Mouse (Mus musculus) heart, embryonic 12.5 days (tissue): ENCODE data around the gene Orai2. TPM values are rescaled to one million over a fixed set of nuclear protein-coding genes. Genes with fewer than 3 reads are reported as not detected.

Experiments used
- microRNA-seq: library from miRNA; unstranded; fragments of <30 nt; microRNA quantifications from one replicate; pipeline ENCODE4, GENCODE M21; 2017
- polyA plus RNA-seq: library from polyadenylated mRNA; unstranded; fragments of >200 nt; fragmentation: Nextera tagmentation; extraction: Ambion mirVana; gene quantifications from 2 replicates; pipeline ENCODE4 v1.2.1, GENCODE M21; 2016

Orai2 gene
- polyA plus RNA-seq, 1 experiment from 2014 or later = 3.0 TPM

Small RNAs within 50 kb of the gene (microRNA-seq; reads per million reads assigned to microRNA genes)
- not detected for gene Mir7035

Other genes starting within 250 kb of the Orai2 start
- gene Ywhag, start 236.1 kb downstream of the Orai2 start, polyA plus RNA-seq = 214 and 222 TPM in 2 replicates
- 0.70 and 1.6 TPM in 2 replicates for gene Ssc4d, start 196.2 kb downstream of the Orai2 start, polyA plus RNA-seq
- 0.13 TPM in 1 of 2 replicates, not detected in the other for gene Zp3, start 190.6 kb downstream of the Orai2 start, polyA plus RNA-seq
- 28.7 and 29.9 TPM in 2 replicates for gene Dtx2, start 175.9 kb downstream of the Orai2 start, polyA plus RNA-seq
- 60.2 and 60.5 TPM in 2 replicates for gene Upk3b, start 132.2 kb downstream of the Orai2 start, polyA plus RNA-seq
- 0.40 and 0.50 TPM in 2 replicates for gene Upk3bl, start 116.2 kb downstream of the Orai2 start, polyA plus RNA-seq
- 1.0 and 1.6 TPM in 2 replicates for gene Rasa4, start 86.8 kb downstream of the Orai2 start, polyA plus RNA-seq
- 147 and 161 TPM in 2 replicates for gene Polr2j, start 54.1 kb downstream of the Orai2 start, polyA plus RNA-seq
- 20.9 and 21.8 TPM in 2 replicates for gene Lrwd1, start 34.6 kb downstream of the Orai2 start, polyA plus RNA-seq
- gene Alkbh4, start 34.6 kb downstream of the Orai2 start, polyA plus RNA-seq = 14.4 and 16.8 TPM in 2 replicates
- 41.8 and 48.1 TPM in 2 replicates for gene Prkrip1, start 28.2 kb upstream of the Orai2 start, polyA plus RNA-seq
- 1.5 and 1.9 TPM in 2 replicates for gene Sh2b2, start 75.8 kb upstream of the Orai2 start, polyA plus RNA-seq